Mouse (Mus musculus) embryonic fibroblast, embryonic 13.5 days (primary cell): Measurements from ENCODE around the gene Gm21541. TPM values are rescaled to one million over a fixed set of nuclear protein-coding genes. Genes with fewer than 3 reads are reported as not detected.
"Not testable (repeated sequence)": the region's sequence is repeated elsewhere in the genome, so short reads cannot be mapped to it uniquely, and the experiment has no call there.

ENCODE experiments used
- H3K27ac ChIP-seq: 2 replicates; pipeline ENCODE4 v1.5.1; 2012; ENCODE audit warnings: low read length, control low read depth, inconsistent platforms; ENCODE audit not compliant: insufficient read depth
- H3K4me1 ChIP-seq: 2 replicates; pipeline ENCODE4 v1.6.1; 2011; ENCODE audit warnings: low read length; ENCODE audit not compliant: control insufficient read depth, insufficient read depth
- H3K4me3 ChIP-seq: 2 replicates; pipeline ENCODE4 v1.5.1; 2011; ENCODE audit warnings: mild to moderate bottlenecking, control low read depth, low read length; ENCODE audit not compliant: insufficient read depth
- polyA plus RNA-seq: library from polyadenylated mRNA; stranded (reverse); fragments of >200 nt; gene quantifications from 2 replicates; pipeline ENCODE4 v1.2.4, GENCODE M21; 2011; ENCODE audit warnings: low read depth; ENCODE audit not compliant: missing spikeins, insufficient read length

The Gm21541 gene
- polyA plus RNA-seq: not detected in 2 replicates

GRCm38 (mm10) chr4:41903310-41903709 lies at the start of gene Gm21541:
Gm21541 (plus strand) TSS chr4:41903610.
- H3K4me1 ChIP-seq, H3K4me3 ChIP-seq, H3K27ac ChIP-seq: not testable (repeated sequence)

- H3K27ac ChIP-seq: not testable (repeated sequence)
These were observed 37.9 kb downstream of the Gm21541 start, which contains the start of gene Gm20878 for GRCm38 (mm10) chr4:41941272-41941671. Gm20878 (plus strand) TSS chr4:41941572.

More at GRCm38 (mm10) chr4:41941272-41941671, 37.9 kb downstream of the Gm21541 start, which contains the start of gene Gm20878:
- not testable (repeated sequence) for H3K4me1 ChIP-seq, H3K4me3 ChIP-seq

Other genes with a start within 250 kb of the Gm21541 start
- 4.3 and 4.9 TPM in 2 replicates for gene Cntfr, start 206.5 kb upstream of the Gm21541 start, polyA plus RNA-seq
- 78.5 and 97.4 TPM in 2 replicates for gene Il11ra1, start 203.6 kb upstream of the Gm21541 start, polyA plus RNA-seq
- 14.0 and 16.2 TPM in 2 replicates for gene Rpp25l, start 190.1 kb upstream of the Gm21541 start, polyA plus RNA-seq
- 81.6 and 98.1 TPM in 2 replicates for gene Dctn3, start 180.4 kb upstream of the Gm21541 start, polyA plus RNA-seq
- gene Arid3c, start 172.5 kb upstream of the Gm21541 start, polyA plus RNA-seq: not detected in 2 replicates
- gene Galt, start 148.4 kb upstream of the Gm21541 start, polyA plus RNA-seq: 25.1 and 25.5 TPM in 2 replicates
- gene Sigmar1, start 147.5 kb upstream of the Gm21541 start, polyA plus RNA-seq: 78.6 and 103 TPM in 2 replicates
- 12.6 and 13.4 TPM in 2 replicates for gene Ccl27a, start 129.4 kb upstream of the Gm21541 start, polyA plus RNA-seq
- 1.1 and 1.6 TPM in 2 replicates for gene Gm20878, start 38.0 kb downstream of the Gm21541 start, polyA plus RNA-seq
- 0.21 TPM in 1 of 2 replicates, not detected in the other for gene Fam205a4, start 62.4 kb downstream of the Gm21541 start, polyA plus RNA-seq
- gene Gm21093, start 131.1 kb downstream of the Gm21541 start, polyA plus RNA-seq: not detected in 2 replicates
- gene Gm3893, start 187.6 kb downstream of the Gm21541 start, polyA plus RNA-seq: not detected in 2 replicates
- not detected in 2 replicates for gene Gm13304, start 211.2 kb downstream of the Gm21541 start, polyA plus RNA-seq
- gene Gm13306, start 249.8 kb downstream of the Gm21541 start, polyA plus RNA-seq: not detected in 2 replicates